Mouse (Mus musculus) cerebellum, postnatal 10 days (tissue): Measurements from ENCODE around the gene Gm11172.
A peak's percentile ranks its signal among the peaks of the same experiment; 100 is the strongest.

Experiments
- DNase-seq, 2 experiments: peaks; one replicate each; pipeline ENCODE4 v3.0.0; 2021; ENCODE audit warnings: mixed read lengths in 2 of 2

The Gm11172 gene

DNA sequence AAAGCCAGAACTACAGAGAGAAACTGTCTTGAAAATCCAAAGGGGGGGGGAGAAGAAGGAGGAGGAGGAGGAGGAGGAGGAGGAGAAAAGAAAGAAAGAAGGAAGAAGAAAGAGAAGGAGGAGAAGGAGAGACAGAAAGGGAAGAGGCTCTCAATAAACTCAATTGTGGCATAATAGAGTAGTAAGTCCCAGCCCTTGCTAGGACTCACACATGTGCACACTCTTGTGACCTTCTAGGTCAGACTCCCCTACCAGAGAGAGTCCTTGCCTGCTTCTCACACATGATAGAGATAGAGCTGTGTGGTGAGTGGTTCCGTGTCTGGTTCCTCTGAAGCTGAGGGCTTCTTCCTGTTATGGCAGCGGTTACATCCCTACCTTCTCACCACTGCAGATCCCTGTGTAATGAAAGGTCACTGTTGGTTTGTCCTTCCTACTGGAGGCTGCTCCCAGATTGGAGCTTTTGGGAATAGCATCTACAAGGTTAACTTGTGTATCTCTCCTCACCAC, at the start of gene Gm11172:
Gene Gm11172, plus strand, starts transcription at position 51 of the 507 bp plus-strand sequence.
- no peak for DNase-seq

DNA sequence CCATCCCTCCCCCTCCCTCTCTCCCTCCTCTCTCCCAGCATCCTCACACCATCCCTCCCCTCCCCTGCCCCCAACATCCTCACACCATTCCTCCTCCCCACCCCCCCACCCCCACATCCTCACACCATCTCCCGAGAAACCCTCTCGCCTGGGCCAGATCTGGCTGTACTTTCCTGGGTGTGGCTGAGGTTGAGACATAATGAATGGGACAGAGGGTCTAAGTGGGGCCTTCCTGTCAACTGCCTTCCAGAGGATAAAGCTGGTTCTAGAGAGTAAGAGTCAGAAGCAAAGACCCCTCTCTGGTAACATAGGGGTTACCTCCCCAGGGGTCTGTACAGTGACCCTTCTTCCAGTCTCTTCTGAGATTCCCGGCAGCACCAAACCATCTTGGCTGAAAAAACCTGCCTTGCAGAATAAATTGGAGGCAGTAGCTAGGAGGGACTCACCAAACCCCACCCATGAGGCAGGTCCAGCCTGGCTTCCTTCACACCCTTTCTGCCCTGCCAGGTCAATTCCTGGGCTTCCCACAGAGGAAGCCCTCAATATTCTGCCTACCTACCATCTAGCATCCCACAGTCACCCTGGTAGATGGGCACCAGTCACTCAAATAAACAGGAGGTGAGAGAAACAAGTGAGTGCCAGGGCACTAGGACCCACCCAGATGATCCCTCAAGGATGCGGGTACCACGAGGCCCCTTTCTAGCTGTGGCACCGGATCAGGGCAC, 49.0 kb upstream of the Gm11172 start:
- DNase-seq = no peak

DNA sequence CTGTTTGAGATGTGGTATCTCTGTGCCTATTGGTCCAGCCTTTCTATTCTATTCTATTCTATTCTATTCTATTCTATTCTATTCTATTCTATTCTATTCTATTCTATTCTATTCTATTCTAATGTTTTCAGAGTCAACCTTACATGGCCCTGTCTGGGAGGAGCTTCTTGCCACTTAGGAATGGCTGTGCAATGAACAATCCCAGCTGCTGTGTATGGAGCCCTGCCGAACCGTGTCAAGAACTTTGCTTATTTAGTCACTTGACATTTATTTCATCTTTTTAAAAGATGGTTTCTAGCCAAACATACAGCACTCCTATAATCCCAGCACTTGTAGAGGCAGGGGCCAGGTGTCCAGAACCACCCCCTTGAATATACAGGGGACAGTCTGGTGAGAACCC, 48.4 kb upstream of the Gm11172 start:
- DNase-seq = no peak

DNA sequence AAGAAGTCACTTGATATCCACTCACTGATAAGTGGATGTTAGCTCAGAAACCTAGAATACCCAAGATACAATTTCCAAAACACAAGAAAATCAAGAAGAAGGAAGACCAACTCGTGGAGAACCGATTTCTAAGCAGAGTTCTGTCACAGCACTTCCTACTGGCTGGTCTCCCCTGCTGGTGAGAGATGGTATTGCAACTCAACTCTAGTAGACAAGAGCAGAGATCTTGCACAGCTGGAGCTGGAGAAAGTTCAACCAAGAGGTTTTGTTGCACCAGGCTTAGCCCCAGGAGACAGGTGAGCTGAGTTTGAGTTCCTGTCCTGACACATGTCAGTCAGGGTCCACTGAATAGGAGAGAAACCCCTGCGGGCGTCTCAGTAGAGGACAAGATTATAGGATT, 45.6 kb upstream of the Gm11172 start:
- DNase-seq = peak; percentile 87 to 92

DNA sequence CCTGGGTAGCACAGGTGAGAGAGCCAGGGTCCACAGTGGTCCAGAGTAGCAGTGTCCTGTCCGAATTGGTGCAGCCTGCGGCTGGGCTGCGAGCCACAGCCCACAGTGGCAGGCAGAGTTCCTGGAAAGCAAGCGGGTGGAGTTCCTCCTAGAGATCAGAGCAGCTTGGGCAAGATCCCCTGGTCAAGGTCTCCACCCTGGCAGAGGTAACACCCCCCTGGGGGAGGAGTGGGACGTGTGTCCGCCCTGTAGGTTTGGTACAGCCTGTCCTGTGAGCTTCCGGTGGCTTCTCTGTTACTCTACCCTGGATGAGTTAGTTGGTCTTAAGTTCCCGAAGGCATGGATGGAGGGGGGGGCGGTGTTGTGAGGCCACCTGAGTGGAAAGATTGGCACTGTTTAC, 43.9 kb upstream of the Gm11172 start:
- DNase-seq = no peak

DNA sequence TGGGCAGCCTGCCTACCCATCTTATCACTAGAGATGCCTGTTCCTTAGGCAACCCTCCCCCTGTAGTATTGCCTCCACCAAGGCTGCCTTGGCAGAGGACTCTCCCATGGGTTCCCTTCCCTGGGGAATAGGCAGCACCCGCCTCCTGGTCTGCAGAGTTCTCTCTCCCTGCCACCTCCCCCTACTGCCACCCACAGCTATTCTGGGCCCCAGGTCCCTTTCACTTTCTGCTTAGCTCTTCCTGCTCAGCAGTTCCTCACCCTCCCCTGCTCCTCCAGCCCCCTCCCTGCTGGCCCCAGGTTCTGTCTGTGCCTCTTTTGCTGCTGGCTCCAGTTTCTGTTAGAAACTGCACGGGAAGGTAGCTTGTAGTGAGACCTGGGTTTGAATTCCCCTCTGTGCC, 43.1 kb upstream of the Gm11172 start:
- DNase-seq = no peak

DNA sequence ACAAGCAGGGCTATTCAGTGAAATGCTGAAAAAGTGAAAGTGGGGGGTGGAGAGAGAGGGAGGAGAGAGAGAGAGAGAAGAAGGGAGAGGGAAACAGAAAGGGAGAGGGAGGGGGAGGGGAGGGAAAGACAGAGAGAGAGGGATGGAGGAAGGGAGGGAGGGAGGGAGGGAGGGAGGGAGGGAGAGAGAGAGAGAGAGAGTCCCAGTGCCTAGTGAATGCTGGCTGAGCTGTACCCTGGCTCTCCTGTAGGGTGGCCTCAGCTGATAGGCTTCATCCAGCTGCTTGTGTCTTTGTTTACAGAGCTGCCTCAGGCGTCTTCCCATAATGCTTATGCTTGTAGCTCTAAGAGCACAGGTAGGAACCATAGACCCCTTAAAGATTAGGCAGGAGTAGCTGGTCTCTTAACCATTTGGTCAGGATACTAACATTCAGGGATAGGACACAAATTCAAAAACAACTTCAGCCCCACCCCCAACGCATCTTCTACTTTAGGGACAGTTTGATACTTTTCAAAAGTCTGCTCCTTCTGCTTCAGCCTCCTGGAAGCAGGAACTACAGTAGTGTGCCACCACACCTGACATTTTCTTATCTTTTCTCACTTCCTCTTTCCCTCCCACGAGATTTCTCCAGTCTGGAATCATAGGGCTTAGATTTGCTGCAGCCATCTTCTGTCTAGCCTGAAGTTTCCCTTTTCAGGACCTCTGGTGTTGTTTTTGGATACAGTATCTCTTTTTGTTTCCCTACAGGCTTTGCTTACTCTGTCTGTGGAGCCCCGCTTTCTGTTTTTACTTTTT, 42.0 kb upstream of the Gm11172 start:
- DNase-seq = no peak

DNA sequence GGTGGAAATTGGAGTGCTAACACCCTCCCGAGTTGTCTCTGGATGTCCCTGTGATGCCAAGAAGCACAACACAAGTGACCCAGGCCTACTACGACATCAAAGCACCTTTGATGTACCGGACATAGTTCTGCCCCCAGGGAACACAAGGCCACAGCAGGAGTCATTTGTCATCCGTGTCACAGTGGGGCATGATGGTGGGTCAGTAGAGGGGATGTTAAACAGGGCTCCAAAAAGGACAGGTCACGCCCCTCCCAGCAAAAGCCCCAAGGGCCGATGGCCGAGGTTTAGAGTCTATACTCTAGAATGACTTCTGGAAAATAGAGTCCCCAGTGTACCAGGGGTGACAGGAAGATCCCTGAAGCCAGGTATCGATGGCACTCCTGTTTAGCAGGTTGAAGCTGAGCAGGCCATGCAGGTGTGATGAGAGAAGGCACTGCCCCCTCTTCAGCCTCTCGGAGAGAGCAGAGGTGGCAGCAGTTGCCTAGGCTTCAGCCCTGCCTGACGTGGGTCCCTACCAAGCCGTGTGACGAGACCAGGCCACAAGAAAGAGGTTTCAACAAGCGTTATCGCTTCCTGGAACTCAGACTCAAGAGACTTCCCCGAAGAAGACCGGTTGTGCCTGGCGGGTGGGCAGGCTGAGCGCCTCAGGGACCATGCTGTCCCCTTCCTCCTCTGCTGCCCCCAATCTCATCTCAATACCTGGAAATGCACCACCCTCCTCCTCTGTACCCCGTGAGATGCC, 40.8 kb upstream of the Gm11172 start:
- DNase-seq = no peak

DNA sequence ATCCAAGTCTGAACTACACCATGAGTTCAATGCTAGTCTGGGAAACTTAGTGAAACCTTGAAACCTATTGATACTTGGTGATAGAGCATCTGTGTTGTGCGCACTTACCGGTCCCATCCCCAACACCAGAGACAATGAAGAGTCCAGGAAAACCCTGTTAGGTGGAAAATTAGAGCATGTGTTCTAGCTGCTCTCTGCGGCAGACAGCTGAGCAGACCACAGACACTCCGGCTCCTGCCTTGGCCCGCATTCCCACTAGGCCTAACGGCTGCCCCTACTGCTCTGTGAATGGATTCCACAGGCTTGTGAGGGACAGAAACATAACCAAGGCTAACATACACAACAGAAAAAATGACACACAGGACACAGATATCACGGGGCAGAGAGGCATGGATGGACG, 39.2 kb upstream of the Gm11172 start:
- DNase-seq = no peak

DNA sequence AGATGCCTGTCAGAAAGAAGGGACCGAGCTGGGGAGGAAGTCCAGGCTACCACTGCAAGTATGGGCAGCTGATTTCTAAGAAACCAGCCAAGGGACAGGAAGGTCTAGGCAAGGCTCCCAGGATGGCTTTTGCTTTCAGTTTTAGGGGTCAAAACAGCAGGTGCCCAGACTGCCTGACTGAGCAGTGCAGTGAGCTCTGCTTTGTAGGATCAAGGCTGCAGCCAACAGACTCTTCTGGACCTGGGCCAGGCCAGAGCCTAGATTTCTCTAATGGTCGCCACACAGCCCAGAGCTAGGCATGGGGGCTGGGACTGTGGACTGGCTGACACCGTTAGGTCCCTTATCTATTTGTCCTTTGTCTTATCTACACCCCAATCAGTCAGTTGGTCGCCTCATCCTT, 38.0 kb upstream of the Gm11172 start:
- peak; percentile 39 to 44 for DNase-seq

DNA sequence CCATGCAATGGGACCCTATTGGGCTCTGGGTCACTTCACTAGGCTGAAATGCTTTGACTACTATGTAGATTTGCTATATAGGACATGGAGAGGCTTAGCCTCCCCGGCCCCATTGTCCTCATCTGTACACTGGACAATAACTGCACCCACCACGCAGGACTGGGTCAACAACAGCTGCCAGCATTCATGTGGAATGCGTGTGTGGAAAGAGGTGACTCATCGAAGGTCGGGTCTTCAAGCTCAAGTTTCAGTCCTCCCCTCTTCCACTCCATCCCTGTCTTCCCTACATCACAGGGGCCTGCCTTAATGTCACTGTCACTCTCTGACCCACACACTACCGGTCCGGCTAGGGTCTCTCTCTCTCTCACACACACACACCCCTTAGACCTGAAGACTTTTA, 36.4 kb upstream of the Gm11172 start:
- no peak for DNase-seq

DNA sequence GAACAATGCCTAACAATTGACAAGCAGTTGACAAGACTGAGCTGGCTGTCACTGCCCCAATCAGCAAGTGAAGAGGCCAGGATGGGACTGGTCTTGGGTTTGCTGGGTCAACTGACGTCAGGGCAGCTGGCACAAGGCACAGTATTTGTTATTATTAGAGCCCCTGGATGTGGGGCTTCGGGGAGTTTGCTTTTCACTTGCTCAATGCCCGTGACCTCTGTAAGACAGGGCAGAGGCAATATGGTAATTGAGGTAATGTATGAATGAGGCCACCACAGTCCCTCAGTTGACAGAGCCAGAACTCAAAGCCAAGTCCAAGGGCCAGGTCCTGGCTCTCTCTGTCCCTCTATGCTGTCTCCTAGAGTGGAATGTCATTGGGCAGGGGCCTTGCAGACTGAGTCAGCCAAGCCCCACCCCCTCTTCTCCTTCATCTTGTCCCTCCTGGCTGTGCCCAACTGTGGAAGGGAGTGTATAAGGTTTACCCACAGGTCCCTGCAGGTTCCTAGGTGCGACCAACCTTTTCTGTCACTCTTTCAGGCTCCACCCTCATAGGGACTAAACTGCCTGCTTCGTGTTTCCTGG, 35.0 kb upstream of the Gm11172 start:
- no peak for DNase-seq

DNA sequence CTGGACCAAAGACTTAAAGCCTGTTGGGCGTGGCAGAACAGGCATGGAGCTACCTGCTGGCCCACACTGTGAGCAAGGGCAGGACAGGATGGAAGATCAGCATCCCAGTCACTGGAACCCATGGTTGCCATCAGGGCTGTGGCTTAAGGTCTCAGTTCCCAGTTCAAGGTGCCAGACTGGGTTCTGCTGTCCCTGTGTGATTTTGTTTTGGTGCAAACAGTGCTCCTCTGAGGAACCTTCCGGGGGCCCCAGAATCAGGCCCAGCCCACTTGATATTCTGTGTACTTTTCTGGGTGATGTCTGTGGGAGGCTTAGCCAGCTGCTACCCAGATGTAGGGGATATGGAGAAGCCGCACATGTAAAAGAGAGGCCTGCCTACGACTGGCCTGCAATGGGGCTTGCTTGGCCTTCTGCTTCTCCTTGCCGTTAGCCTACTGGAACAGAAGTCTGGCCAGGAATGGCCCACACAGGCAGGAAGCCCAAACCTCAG, 32.0 kb upstream of the Gm11172 start:
- no peak for DNase-seq

DNA sequence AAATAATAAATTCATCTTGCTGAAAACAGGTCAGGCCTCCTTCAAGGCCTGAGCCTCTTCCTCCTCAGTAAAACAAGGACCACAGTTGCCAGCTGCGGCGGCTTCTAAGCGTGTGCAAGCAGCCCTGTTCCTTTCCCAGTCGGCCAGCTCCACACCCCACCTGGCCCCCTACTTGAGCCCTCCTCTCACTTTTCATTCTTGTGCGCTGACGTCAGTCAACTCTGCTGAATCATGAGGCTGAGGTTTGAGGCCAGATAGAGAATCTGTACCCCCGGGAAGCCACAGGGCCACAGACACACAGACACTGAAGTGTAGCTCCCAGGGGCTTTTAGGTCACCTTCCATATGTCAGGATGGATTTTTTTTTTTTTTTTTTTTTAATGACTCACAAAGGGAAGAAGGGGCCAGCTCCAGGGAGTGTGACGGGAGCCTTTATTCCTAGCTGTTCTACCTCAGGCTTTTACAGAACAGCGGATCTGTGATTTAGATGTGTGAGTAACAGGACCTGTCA, 30.8 kb upstream of the Gm11172 start:
- no peak for DNase-seq

DNA sequence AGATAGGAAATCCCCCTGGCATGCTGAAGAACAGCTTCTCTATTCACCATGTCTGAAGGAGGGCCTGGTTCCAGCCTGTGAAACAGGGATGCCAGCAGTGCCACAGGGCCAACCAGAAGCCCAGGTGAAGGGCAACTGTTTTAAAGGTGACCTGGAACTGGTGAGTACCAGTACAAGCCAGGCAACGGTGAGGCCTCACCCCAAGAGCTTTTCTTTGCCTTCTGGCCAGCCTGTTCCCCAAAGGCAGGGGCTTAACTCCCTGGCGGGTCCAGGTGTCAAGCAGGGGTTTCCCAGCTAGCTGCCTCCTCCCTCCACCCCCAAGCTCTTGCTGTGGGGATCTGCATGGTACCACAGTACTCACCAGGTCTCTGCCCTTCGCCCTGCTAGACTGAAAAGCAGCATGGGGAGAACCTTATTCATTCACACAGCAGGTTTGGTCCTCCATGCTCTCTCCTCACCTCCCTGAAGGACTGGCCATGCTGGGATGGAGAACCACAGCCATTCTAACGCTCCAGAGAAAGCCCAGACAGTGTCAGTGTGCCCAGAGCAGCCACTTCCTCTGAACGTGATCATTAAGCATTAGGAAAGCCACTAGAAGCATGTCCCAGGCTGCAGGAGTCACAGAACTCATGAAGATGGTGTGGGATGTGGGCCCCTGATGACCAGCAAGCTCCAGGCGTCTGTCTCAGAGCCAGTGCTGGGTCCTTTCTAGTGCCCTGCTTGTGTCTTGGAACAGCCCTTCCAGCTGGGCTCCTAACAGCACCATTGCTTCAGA, 30.2 kb upstream of the Gm11172 start:
- no peak for DNase-seq

DNA sequence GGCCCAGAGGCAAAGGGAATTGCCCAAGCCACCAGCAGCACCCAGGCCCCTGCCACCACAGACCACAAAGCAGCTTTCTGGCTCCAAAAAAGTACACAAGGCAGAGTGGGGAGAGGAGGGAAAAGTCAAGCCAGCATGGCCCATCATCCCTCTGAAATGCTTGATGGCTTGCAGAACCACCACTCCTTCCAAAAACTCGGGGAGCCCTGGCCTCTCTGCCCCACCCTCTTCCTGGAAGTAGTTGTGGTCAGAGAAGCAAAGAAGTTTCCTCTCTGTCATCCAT, 29.6 kb upstream of the Gm11172 start:
- no peak for DNase-seq

DNA sequence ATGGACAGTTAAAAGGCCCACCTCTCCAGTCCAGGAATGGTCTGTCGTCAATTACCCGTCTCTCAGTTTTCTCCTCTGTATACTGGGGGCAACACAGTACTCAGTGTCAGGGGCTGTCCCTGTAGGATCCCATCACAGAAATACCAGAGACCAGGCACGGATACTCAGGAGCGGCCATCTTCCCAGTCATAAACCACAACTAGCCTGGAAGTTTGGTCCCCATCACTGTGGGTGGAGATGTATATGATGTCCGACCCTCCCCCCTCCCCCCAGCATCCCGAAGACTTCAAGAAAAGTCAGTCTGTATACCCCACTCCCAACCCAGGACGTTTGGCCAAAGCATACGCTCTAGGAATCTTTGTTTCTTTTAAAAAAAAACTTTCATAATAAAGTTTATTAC, 29.3 kb upstream of the Gm11172 start:
- no peak for DNase-seq

DNA sequence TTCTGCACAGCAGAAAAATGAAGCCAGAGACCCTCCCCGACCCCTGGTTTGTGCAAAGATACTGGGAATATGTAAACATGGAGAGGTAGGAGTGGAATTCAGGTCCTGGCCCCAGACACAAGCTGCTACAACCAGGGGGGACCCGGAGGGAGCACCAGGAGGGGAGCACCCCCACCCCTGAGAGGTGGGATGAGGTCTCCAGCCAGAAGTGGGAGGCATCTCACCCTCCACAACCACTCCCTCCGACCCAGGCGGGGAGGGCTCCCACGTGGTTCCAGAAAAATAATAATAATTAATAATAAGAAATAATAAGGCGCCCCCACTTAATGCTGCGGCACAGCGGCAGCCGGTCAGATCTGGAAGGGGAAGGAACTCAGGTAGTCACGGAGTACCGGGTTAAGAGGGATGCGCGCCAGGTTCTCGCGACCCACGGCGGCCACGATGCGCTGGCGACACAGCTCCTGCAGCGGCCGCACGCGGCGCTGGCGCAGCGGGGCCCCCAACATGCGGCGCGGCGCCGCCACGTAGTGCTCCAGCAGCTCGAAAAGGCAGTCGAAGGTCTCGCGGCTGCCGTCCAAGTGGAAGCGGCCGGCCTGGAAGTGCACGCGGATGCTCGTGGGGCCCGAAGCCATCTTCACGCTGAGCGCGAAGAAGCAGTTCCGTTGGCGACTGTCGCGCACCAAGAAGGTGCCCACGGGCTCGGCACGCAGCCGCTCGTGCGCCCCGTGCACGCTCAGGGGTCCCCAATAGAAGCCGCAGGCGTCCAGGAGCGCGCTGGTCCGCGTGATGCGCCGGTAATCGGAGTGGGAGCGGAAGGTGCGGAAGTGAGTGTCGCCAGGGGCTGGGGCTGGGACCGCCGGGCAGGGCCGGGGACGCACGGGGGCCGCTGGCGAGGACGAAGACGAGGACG, 28.6 kb upstream of the Gm11172 start:
- DNase-seq = peak; percentile 68 to 70

DNA sequence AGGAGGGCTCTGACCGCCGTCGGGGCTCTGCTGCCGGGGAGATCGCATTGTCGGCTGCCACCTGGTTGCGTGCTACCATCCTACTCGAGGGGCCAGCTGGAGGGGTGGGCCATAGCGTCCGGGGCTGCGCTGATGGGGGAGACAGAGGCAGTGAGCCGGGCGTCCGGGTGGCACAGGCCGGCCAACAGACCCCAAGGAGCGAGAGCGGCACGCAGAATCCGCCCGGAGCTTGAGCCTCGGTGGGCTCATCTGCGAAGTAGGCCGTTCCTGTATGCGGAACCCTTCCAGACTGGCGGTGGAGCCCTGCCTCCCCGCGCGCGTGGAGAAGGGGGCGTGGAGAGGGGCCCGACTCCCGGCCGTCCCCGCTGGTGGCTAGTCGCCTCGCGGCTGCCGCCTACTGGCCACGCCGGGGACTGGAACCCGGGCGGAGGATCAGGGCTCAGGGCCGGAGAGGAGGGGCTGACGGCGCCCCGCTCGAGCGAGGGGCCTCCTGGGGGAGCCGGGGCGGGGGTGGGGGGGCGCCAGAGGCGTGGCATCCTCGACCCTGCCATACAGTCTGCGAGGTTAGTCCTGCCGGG, 27.8 kb upstream of the Gm11172 start:
- DNase-seq = peak; percentile 96 to 98

DNA sequence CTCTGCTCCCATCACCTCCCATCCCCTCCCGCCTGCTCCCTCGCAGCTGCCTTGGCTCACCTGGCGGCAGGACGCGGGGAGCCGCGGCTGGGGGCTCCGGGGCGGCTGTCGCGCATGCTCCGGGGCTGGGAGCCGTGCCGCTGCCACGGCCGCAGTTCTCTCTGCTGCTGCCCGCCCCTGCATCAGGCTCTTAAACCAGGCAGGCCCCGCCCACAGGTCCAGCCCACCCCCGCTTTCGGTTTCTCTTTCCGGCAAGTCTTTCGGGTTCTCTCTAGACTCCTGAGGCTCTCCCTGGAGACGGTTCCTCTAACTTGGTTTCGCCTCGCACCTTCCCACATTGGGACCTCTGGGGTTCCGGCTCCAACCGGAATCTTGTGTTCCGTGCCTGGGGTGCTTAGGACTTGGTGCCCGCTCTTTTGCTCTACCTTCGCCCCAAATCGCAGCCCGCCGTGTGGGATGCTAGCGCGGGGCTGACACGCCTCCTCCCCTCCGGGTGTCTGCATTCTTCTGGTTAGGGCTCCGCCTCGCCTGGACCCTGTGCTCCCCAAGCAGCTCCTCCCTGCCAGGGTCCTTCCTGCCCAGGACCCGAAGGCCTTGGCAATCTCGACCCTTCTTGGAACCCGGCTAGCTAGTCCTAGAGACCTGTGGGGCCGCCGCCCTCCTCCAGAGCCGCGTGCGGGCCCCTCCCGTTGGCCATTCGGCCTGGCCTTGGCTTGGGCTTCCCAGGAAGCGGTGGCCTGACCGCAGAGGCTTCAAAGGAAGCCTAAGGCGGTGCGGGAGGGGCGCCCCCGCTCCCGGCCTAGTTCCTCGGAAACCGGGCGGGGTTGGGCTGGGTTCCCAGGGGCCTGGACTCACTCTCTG, 27.1 kb upstream of the Gm11172 start, which contains the start of gene Socs1:
Gene Socs1, minus strand, starts transcription at position 166 of the 861 bp plus-strand sequence.
- peak; percentile 84 to 90 for DNase-seq
